ENCODE assay signal across 21 mouse cellular contexts in the genomic region with DNA sequence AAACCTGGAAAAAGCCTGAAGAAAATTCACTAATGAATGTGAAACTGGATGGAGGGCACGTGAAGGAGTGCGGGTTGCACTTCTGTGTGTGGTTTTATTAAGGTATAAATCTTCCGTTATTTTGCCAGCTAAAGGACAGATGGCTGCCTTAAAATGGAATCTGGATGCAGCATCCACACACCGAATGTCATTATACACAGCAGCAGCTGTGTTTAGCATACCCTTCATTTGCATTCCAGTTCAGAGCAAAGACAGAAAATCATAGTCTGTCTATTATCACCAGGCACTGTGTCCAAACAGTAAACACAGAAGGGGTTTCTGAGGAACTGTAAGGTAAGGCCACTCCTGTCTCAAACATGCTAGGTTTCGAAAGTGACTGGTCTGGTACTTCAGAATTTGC.
DNase-seq lines count a peak whose midpoint lies in the region; ATAC-seq and TF ChIP-seq lines count a peak whose summit lies in the region.
"Had no signal": no experiment of that assay in that cellular context is flagged by ENCODE, and none has a peak within 500 bp of the region (broad histone marks: within the 10 kb centered on the region; RNA-seq: fewer than 3 reads in every experiment).

No protein-coding gene starts in this region.

- H3K4me2 ChIP-seq in midbrain, embryonic 12.5 days (replicated peaks): no peak overlapping the region
- H3K4me2 ChIP-seq in midbrain, postnatal 0 days (ENCODE audit: low read depth, low read length, poor library complexity, severe bottlenecking): no peak overlapping the region
- no peak overlapping the region for H3K4me2 ChIP-seq in hindbrain, embryonic 13.5 days
- H3K4me2 ChIP-seq in lung, postnatal 0 days (replicated peaks; ENCODE audit: low read depth, low read length): no peak overlapping the region
- H3K4me2 ChIP-seq: heart, embryonic 11.5 days; liver, embryonic 11.5 days; lung, embryonic 15.5 days had no signal

- no peaks in the 10 kb centered on the region for H3K4me1 ChIP-seq in midbrain, embryonic 12.5 days
- H3K4me1 ChIP-seq in midbrain, postnatal 0 days (ENCODE audit: insufficient read depth, low read length): no peaks in the 10 kb centered on the region
- H3K4me1 ChIP-seq in hindbrain, embryonic 13.5 days (replicated peaks): peaks cover 4% of the 10 kb centered on the region
- H3K4me1 ChIP-seq in lung, postnatal 0 days (ENCODE audit: insufficient read depth, low read depth, low read length): no peaks in the 10 kb centered on the region
- H3K4me1 ChIP-seq: embryonic facial prominence, embryonic 10.5 days; lung, embryonic 15.5 days had no signal

- TF ChIP-seq CTCF in midbrain, postnatal 0 days (IDR thresholded peaks at IDR 0.05): no peak
- no peak for TF ChIP-seq CTCF in lung, postnatal 0 days (IDR thresholded peaks at IDR 0.05)

- H3K9ac ChIP-seq in midbrain, embryonic 12.5 days (replicated peaks): no peak overlapping the region
- no peak overlapping the region for H3K9ac ChIP-seq in midbrain, postnatal 0 days (replicated peaks; ENCODE audit: low read length, poor library complexity, severe bottlenecking)
- no peak overlapping the region for H3K9ac ChIP-seq in hindbrain, embryonic 13.5 days
- H3K9ac ChIP-seq in lung, postnatal 0 days (replicated peaks; ENCODE audit: low read depth): no peak overlapping the region
- H3K9ac ChIP-seq: lung, embryonic 15.5 days had no signal

- 76% methylated on average over 5 of the region's 5 CpGs for WGBS in midbrain, embryonic 12.5 days
- 60% methylated on average over 5 of the region's 5 CpGs for WGBS in midbrain, postnatal 0 days
- 63% methylated on average over 5 of the region's 5 CpGs for WGBS in hindbrain, embryonic 13.5 days
- WGBS in lung, postnatal 0 days: 76% methylated on average over 5 of the region's 5 CpGs

- no peaks in the 10 kb centered on the region for H3K9me3 ChIP-seq in midbrain, embryonic 12.5 days
- H3K9me3 ChIP-seq in midbrain, postnatal 0 days (ENCODE audit: low read length): no peaks in the 10 kb centered on the region
- no peaks in the 10 kb centered on the region for H3K9me3 ChIP-seq in hindbrain, embryonic 13.5 days
- H3K9me3 ChIP-seq in lung, postnatal 0 days (ENCODE audit: low read length): no peaks in the 10 kb centered on the region
- H3K9me3 ChIP-seq: embryonic facial prominence, embryonic 10.5 days; lung, embryonic 15.5 days; megakaryocyte, embryonic 14.5 days had no signal

- DNase-seq in frontal cortex, postnatal 25 days (ENCODE audit: low spot score in 2 of 2): no peak
- DNase-seq in midbrain, postnatal 0 days (ENCODE audit: low spot score): no peak
- DNase-seq in right cerebral cortex, postnatal 25 days: peak; percentile 4
- no peak for DNase-seq in lung, postnatal 0 days (ENCODE audit: low spot score)
- DNase-seq in B cell, adult 2 months: no peak
- DNase-seq: adrenal gland, adult 2 months; cerebellum, postnatal 10 days; gastrocnemius, postnatal 10 days; heart, postnatal 36 days; kidney, postnatal 14 days; layer of hippocampus, postnatal 36 days; thymus, adult 2 months had no signal

- TF ChIP-seq EP300 in lung, postnatal 0 days (IDR thresholded peaks at IDR 0.05): no peak

- H3K27me3 ChIP-seq in midbrain, embryonic 12.5 days: no peaks in the 10 kb centered on the region
- no peaks in the 10 kb centered on the region for H3K27me3 ChIP-seq in midbrain, postnatal 0 days (ENCODE audit: insufficient read depth, low read length)
- no peaks in the 10 kb centered on the region for H3K27me3 ChIP-seq in hindbrain, embryonic 13.5 days
- H3K27me3 ChIP-seq in lung, postnatal 0 days (replicated peaks; ENCODE audit: insufficient read depth, low read length): no peaks in the 10 kb centered on the region
- H3K27me3 ChIP-seq: lung, embryonic 15.5 days; megakaryocyte, embryonic 14.5 days had no signal

- H3K27ac ChIP-seq in midbrain, embryonic 12.5 days (replicated peaks): no peak overlapping the region
- no peak overlapping the region for H3K27ac ChIP-seq in midbrain, postnatal 0 days (ENCODE audit: low read depth, low read length)
- peak overlapping the region; percentile 31; the same call in 1 of the 2 replicates for H3K27ac ChIP-seq in hindbrain, embryonic 13.5 days
- no peak overlapping the region for H3K27ac ChIP-seq in lung, postnatal 0 days (ENCODE audit: low read length)
- H3K27ac ChIP-seq: embryonic facial prominence, embryonic 10.5 days; lung, embryonic 15.5 days had no signal

- no peak overlapping the region for H3K4me3 ChIP-seq in midbrain, embryonic 12.5 days
- no peak overlapping the region for H3K4me3 ChIP-seq in midbrain, postnatal 0 days (ENCODE audit: low read depth, low read length)
- no peak overlapping the region for H3K4me3 ChIP-seq in hindbrain, embryonic 13.5 days
- H3K4me3 ChIP-seq in lung, postnatal 0 days (ENCODE audit: low read depth, low read length): no peak overlapping the region
- H3K4me3 ChIP-seq: embryonic facial prominence, embryonic 10.5 days; lung, embryonic 15.5 days; megakaryocyte, embryonic 14.5 days had no signal

- no peaks in the 10 kb centered on the region for H3K36me3 ChIP-seq in midbrain, embryonic 12.5 days
- no peaks in the 10 kb centered on the region for H3K36me3 ChIP-seq in midbrain, postnatal 0 days (ENCODE audit: insufficient read depth, low read length)
- no peaks in the 10 kb centered on the region for H3K36me3 ChIP-seq in hindbrain, embryonic 13.5 days
- no peaks in the 10 kb centered on the region for H3K36me3 ChIP-seq in lung, postnatal 0 days (ENCODE audit: insufficient read depth, low read length)
- H3K36me3 ChIP-seq: embryonic facial prominence, embryonic 10.5 days; lung, embryonic 15.5 days had no signal

- peak; percentile 98 for ATAC-seq in frontal cortex, adult (ENCODE audit: low TSS enrichment)
- peak; percentile 56; the same call in 1 of the 2 replicates for ATAC-seq in midbrain, embryonic 12.5 days (ENCODE audit: low FRiP score, low read depth)
- no peak for ATAC-seq in midbrain, postnatal 0 days (ENCODE audit: low FRiP score)
- ATAC-seq in hindbrain, embryonic 13.5 days (ENCODE audit: low FRiP score): peak; percentile 66; the same call in 1 of the 2 replicates
- ATAC-seq in lung, postnatal 0 days: no peak
- ATAC-seq: intestine, postnatal 0 days had no signal

Comparison
In these comparisons a context has a peak if more than half of its experiments do, and no peak if none do; other contexts are left out.
1. ATAC-seq: peak in frontal cortex, adult (single experiment), midbrain, embryonic 12.5 days (single experiment) and hindbrain, embryonic 13.5 days (single experiment); none in midbrain, postnatal 0 days (single experiment) and lung, postnatal 0 days (single experiment).